Mouse (Mus musculus) right cerebral cortex, postnatal 4 days (tissue): ENCODE measurements around the gene Kcnj16.

Source experiments
- DNase-seq: peaks from one replicate; pipeline ENCODE4 v3.0.0-alpha.2; 2022

Kcnj16 gene

DNA sequence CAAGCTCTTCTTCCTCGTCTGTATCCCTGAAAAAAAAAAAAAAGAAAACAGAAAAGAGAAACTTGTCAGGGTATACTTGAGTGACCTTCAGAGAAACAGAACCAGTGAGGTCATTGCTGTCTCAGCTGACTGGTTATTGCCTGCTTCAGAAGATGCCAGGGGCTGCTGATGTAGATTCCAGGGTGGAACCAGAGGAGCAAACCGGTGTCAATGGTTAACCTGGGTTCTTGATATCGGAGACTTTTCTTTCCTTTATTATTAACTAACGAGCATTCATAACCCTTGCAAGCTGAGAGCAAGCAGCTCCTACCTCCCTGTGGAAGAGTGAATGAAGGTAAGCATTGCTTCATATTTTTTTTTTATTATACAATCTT lies at the start of gene Kcnj16:
TSS of gene Kcnj16 (plus strand) at position 272 of the 374 bp plus-strand sequence.
- DNase-seq = no peak

DNA sequence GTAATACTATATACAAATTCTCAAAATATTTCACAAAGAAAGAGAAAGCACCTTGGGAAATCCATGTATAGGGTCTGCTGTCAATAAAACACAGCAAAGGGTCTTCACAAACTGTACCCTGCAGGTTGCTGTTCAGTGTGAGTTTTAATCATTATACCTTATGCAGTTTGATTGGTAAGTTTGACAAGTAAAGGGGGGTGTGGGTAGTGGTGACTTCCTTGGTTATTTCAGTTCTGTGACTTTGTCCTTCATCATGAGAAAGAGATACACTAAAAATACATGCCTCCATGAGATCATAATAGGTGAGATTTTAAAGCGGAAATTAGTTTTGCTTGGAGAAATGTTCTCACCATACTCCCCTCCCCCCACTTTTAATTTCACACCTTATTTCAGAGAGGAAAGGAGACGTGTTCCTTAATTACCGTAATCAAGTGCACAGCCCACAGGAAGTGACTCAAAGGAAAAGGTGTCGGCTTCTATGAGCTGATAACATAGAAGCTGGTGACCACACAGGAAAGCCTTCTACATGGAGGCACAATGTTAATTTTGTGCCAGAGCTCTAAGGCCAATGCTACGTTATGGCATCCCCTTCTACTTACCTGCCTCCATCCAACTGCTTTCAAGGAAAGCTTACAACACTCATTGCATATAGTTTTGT lies 48.9 kb upstream of the Kcnj16 start:
- DNase-seq = no peak

DNA sequence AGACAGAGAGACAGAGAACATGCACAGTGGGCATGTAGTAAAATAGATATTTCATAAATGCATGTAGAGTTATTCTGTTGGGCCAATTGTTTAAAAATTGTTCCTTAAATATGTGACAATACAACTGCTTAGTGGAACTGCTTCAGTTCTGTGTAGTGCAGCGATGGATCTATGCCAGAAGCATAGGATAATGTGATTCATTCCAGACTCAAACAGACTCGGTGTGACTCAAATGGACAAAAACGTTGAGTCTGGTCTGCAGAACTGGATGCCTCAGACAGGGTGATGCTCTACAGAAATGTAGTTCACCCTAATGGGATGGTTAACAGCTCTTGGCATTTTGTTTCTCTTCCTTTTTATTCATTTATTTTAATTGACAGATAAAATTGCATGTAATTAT lies 32.1 kb upstream of the Kcnj16 start:
- no peak for DNase-seq

DNA sequence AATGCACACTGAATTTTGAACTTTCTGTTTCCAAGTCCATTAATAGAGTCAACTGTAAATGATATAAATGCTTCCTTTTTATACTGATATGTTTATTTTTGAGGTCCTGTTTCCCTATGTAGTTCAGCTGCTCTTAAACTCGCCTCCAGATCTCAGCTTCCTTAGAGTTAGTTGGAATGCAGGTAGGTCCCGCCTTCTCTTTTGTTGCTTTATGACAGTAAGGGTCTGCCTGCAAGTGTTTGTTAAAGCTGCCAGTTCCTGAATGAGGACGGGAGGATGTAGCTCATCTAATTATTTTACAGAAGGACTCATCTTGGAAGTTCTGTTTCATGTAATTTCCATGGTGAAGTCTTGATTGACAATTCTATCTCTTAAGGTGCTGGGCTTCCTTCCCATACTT lies 25.6 kb upstream of the Kcnj16 start:
- DNase-seq = no peak

DNA sequence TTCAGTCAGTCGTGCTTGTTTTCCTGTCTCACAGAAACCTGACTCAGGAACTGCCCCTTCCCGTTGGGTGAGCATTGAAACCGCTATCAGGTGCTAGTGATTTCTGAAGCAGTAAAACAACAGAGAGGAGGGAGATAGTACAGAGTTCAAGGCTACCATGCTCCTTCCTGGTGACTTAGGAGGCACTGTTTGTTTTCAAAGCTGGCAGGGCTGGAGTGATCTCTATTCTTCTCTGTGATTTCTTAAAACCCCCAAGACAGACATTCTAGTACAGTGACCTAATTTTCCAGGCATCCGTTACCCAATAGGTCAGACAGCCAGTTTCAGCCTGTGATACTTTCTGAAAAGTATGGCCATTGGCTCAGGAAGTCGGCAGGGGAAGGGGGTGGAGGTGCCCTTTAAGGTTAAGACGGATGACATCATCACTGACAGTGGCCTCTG lies 25.1 kb upstream of the Kcnj16 start:
- DNase-seq = no peak

DNA sequence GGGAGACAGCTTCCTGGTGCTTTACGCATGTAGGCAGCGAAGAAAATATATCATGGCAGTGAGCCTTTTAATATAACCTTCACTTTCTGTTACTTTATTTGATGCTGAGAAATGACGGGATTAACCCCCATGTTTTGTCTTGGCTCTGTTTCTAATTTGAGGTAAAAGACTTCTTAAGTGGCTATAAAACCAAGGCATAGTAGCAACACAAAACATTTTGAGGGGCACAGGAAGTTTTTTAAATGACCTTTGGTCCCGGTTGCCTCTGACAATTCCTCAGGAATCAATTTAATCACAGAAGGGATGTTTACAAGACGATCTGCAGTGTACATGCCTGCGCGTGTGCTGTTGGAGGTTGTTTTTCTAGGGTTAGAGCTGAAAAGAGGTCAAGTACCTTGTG lies 11.2 kb upstream of the Kcnj16 start:
- DNase-seq = no peak

DNA sequence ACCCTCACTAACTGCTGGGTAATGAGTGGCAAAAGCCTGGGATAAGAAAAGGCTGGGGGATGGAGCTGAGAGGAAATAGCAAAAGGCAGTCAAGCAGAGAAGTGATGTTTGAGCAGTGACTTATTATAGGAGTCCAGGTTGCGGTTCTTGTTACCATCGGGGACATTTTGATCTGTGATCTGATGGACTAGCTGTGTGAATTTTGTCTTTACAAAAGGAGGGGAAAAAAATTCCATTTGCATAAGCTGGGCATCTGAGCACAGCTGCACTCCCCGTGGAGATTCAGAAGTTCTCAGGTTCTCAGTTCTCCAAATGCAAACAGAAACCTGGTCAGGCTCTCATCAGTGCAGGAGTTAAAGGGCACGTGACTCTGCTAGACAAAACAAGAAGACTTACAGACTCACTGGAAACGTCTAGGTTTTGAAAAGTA lies 6.2 kb upstream of the Kcnj16 start:
- no peak for DNase-seq

DNA sequence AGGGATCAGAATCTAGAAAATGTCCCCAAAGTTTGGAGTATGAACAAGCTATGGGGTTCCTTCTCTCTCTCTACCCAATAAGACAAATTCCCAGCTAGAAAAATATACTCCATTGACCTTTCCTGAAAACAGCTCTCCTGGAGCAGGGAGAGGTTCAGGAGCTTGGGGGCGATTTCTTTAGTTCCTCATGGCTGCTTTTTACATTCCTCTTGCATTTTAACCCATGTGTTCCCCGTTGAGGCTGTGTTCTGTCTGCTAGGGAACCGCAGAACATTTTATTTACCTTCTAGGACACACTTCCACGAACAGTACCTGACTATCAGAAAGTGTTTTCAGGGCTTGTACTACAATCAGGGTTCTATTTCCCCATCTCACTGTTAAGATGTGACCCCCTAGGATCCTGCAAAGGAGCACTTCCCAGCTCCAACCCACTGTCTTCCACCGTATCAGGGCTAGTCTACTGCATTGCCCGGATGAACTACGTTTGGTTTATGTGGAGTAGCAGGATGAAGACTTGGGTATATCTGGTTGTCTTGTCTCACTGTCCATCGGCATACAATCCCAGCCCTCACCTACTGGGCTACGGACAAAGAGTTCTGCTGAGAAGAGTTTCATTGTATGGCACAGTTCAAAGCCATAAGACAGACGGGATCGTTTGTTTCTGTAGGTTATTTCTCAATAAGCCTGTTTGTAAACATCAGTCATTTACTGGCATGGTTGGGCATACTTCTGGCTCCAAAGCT lies 643 bp upstream of the Kcnj16 start:
- DNase-seq = no peak

DNA sequence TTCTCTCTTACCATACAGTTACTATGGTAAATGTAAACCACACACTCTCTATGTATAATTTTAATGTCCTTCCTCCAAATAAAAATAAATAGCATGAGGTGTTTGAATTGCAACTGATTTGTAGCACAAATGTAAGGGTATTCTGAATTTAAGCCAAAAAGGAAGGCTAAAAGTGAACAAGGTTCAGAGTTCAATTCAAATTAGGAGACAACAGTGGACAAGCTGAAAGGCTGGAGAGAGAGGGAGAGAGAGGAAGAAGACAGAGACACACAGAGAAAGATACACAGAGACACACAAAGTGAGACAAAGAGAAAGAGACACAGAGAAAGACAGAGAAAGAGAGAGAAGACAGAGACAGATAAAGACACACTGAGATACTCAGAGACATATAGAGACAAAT lies 1.1 kb downstream of the Kcnj16 start:
- DNase-seq = no peak

DNA sequence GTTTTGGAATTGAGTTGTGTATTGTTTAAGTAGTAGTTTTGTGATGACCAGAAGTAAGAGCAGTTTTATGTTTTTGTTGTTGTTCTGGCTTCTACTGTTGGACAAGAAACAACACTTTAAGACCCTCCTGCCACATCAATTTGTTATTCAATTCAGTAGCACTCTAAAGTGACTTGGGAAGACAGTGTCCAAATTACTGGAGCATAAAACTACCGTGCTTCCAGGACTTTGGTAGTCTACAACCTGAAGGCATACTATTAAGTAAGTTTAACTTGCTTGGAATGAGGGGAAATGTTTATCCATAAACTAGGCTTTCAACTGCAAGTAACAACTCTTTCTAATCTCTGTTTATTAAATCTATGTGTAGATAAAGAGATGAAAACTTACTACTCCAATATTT lies 17.7 kb downstream of the Kcnj16 start:
- DNase-seq = no peak

DNA sequence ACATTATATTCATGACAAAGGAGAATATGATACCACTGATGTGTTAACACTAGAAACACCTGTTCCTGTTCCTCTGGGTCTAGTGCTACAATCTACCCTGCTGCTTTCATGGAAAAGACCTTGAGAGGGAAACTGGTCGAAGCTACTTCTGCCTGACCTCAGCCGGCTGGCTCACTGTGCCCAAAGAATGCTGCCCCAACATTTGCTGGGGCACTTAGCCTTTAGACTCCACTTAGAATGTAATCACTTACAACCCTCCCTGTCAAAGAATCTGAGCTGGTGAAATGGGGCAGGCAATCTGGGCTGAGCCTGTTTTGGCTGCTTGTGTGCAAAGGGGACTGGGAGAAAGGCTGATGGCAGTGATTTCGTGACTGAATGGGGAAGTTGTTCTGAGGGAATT lies 18.1 kb downstream of the Kcnj16 start:
- DNase-seq = no peak

DNA sequence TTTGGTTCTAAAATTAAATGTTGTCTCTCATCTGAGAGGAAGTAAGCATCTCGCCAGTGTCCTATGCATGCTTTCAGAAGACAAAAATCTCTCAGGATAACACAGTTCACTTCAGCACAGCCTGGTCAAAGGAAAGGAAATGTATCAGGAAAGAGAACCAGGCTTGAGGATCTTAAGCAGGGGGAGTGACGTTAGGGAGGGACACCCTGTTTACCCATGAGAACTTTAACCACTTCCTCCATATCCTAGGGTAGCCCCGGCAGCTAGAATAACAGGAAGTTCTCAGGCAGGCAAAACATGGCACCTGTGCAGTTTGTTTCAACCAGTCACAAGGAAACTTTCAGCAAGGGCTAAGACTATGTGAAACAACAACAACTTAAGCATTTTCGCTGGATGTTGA lies 25.8 kb downstream of the Kcnj16 start:
- DNase-seq = no peak

DNA sequence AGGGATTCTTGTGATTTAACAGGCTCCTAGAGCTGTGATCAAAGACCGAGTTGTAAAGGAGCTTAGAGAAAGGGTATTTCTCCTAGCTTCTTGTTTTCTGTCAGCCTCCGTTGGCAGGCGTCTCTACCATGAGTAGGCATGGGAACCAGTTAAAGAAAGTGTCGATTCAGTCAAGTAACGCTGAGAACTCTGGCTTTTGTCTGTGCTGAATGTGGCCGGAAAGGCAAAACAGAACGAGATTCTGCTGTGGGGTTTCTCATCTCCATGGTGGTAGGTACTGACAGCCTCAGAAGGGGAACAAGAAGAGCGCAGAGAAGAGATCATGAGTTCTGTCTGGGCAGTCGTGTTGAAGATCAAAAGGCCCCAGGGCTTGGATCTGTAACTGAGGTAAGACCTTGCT lies 29.4 kb downstream of the Kcnj16 start:
- peak; percentile 11 for DNase-seq

DNA sequence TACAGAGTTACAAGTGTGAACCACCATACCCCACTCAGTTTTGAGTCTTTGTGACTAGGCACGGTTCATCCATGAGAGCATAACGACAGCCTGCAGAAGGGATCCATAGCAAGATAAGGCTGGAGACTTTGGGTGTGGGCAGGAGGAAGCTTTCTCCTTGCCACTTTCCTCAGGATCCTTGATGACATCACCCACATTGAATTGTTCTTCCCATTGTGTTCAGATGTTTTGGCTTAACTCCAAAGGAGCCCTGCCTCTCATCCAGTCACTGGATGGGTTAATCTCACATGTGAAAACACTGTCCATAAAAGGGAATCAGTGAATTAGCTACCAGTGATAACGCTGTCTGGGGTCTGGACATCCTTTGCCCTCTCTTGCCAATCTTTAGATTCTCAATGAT lies 37.3 kb downstream of the Kcnj16 start:
- DNase-seq = no peak

DNA sequence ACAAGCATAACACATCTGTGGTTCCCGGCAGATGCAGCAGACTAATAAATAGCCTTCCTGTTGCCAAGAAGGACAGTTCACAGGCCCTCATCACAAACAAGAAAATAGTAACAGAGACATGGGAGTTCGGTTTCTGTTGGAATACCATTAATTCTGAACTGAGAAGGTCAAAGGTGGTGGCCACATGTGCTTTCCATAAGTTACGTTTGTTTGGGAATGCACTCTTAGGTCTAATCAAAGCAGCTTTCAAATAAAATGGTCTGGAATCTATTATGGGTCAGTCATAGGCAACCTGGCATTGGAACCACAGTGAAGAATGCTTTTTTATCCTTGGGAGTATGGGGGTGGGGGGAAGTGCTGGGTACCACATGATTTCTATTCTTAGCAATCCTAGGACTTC lies 41.6 kb downstream of the Kcnj16 start:
- DNase-seq = no peak

DNA sequence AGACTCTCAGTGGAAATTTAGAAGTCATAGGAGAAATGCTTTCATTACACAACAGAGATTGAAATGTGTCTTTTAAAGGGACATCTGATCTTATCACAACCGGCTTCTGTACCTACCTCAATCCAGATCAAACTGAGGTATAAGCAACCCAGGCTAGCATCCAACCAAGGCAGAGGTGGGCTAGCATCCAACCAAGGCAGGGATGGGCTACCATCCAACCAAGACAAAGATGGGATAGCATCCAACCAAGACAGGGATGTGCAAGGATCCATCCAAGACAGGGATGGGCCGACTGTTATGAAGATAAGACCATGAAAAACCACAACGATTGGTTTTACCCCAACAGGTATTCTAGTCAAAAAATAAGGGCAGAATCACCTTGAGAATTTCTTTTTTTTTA lies 48.4 kb downstream of the Kcnj16 start:
- no peak for DNase-seq

DNA sequence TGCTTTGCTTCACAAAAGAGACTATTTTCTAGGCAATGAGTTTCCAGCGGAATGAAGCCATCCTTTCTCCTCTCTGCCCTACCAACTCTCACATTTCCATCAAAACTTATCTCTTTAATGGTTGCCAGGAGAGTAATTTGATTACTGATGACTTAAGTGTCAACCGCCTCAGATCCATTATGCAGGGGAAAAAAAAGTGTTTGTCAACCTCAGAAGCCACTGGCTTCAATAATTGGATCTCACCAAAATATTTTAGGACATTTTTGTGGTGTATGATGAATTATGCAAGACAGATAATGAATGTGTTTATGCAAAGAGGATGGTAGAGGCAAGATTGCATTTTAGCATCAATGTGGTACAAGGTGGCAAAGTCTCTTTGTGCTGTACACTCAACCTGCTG lies 52.4 kb downstream of the Kcnj16 start:
- DNase-seq = no peak

DNA sequence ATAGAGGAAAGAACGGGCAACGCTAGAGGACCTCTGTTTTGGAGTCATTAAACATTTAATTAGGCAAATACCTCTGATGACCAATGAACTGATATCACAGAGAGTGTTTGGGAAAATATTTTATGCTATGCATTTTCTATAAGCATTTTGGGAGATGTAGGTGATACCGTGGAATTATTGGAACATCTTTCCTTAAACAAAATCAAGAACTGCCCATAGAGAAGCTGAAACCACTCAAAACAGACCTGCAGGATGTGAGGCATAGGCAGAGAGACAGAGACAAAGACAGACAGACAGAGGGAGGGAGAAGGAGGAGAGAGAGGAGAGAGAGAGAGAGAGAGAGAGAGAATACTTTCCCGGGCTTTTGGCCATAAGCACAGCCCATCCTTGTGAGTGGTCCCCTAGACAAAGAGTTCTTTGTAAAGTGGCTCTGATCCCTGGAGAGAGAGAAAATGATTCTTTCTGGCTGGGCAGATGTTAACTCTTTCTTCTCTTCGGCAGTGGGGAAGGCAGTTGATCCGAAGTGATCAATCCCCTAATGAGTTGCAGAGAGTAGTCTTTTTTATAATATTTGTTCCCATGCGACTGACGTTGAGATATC lies 54.9 kb downstream of the Kcnj16 start:
- DNase-seq = no peak

DNA sequence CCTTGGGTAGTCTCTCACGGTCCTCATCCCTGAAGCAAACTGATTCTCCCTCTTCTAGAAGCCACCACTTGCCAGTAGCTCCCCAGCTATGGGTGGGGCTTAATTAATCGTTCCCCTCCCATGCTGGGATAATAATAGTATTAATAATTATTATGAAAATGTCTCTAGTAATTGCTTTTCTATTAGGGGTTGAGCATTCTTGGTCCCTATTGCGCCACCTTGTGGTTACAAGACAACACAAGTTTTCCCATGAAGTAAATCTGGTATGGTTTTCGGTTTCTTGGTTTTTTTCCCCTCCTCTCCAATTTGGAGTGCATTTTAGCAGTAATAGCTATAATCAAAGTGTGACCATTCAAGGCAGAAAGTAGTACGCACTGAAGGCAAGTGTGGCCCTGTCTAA lies 74.3 kb downstream of the Kcnj16 start:
- DNase-seq = peak; percentile 18

DNA sequence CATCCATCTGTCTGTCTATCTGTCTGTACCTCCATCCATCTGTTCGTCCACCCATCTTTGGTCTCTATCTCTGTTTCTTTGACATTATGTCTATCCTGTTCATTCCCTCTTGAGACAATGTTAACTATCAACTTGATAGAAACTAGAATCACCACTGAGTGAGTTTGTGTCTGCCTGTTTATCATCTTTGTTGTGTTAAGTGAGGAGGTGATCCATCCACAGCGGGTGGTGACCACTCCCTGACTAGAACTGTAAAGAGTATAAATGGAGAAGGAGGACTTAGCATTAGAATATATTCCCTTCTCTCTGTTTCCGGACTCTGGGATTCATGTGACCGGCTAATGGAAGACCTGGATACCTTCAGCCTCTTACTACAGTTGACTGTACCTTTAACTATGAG lies 75.5 kb downstream of the Kcnj16 start:
- DNase-seq = no peak

DNA sequence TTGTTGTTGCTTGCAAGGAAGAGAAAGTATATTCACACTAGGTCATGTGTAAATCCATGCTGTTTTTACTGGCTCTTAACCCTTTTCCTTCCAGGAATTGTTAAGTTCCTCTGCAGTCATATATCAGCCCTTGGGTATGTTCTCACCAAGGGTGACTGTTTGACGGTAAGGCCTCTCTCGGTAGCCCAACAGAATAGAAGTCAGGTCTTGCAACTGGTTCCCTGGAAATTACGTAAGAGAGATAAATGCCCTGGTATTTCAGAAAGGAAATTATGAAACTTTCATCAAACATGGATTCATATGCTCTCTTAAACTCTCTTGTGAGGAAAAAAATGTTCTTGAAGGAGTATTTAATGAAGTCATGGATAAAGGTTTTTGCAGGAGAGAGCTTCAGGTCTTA lies 86.4 kb downstream of the Kcnj16 start:
- DNase-seq = no peak

DNA sequence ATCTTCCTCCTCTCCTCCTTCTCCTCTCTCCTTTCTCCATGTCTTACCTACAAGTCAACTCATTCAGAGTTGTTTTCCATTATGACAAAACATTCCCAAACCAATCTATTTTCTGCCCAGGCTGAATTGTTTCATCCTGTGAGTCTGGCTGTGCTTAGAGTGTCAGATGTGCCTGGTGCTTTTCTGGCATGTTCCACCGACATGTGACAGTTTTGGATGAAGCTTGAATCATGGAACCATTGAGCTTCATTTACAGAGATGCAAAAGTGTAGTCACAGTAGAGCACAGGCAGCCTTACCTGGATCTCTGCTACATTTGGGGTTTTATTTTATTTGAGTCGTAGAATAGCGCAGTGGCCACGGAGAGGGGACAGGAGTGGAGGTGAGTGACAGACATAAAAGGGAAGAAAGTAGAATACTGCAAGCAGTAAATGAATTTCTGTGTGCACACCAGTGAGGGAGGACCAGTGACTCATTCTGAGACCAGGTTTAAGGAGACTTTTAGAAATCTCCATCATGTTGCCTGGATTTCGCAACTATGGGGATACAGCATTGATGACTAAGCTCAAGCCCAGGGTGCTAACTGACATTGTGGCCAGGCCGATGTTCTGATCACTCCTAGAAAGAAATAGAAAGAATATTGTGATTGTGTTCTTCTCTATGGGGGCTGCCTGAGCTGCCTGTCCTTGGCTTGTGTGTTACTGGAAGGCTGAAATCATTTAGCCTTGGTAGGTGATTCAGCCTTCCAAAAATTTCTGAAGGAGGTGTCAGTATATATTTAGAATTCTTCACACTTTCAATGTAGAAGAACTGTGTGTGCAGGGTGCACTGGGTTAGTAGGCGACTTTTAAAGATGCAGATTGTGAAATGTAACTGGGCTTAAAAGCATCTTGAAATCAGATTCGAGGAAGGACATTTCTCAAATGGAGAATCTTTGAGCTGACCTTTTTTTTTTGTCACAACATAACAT lies 87.3 kb downstream of the Kcnj16 start:
- DNase-seq = no peak

DNA sequence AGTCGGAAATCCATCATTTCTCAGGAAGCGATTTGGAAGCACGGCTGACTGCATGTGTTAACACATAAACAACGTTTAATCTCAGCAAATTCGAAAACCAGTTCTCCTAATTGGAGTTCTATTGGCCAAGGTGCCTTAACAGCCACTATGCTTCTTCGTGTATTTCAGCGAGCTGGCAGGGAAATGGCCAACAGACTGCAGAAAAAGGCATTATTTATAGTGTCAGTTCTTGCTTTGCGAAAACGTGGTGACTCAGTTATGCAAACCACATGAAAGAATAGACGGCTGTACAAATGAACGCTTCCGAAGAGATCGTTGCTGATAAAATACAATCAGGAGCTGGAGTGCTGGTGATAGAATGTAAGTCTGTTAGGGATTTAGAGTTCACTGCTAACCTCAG lies 88.2 kb downstream of the Kcnj16 start:
- DNase-seq = peak; percentile 11
